Mouse (Mus musculus) CH12.LX (cell line): ENCODE measurements around the gene Srsf9.

Experiments
- EP300 ChIP-seq: IDR thresholded peaks from 2 replicates; pipeline ENCODE4 v1.6.1; 2011; ENCODE audit warnings: low read length, improper control_type of control experiment
- GABPA ChIP-seq: IDR thresholded peaks from 2 replicates; pipeline ENCODE4 v1.6.1; 2012; ENCODE audit warnings: low read depth, low read length, improper control_type of control experiment, inconsistent platforms; ENCODE audit not compliant: insufficient replicate concordance
- MXI1 ChIP-seq: IDR thresholded peaks from 2 replicates; pipeline ENCODE4 v1.6.1; 2011; ENCODE audit warnings: mild to moderate bottlenecking, low read depth, low read length, improper control_type of control experiment
- POLR2A ChIP-seq: IDR thresholded peaks from 2 replicates; pipeline ENCODE4 v1.6.1; 2011; ENCODE audit warnings: low read depth, mild to moderate bottlenecking, improper control_type of control experiment, low read length
- TCF12 ChIP-seq: IDR thresholded peaks from 2 replicates; pipeline ENCODE4 v1.6.1; 2014; ENCODE audit warnings: low read depth, mild to moderate bottlenecking, inconsistent platforms, low read length, improper control_type of control experiment

DNA sequence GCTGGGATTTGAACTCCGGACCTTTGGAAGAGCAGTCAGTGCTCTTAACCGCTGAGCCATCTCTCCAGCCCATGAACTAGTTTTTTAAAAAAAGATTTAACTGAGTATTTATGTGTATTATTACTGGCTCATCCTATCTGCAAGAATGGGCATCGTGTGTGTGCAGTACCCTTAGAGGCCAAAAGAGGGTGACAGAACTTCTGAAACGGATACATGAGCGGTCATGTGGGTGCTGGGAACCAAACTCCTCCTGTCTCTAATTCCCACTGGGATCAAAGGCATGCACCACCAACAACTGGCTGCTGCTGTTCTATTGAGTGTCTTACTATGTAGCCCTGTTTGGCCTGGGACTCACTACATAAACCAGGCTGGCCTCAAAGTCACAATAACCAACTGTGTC is 24.4 kb downstream of the Srsf9 start:
- no peak for TF ChIP-seq TCF12
- no peak for TF ChIP-seq POLR2A
- no peak for TF ChIP-seq GABPA
- TF ChIP-seq EP300, result no peak
- TF ChIP-seq MXI1, result no peak
